Mouse (Mus musculus) myocyte (in vitro differentiated cells): ENCODE data around the gene Susd1.

Experiments used
- CEBPB ChIP-seq: IDR thresholded peaks from 2 replicates; pipeline ENCODE4 v1.6.1; 2011; ENCODE audit warnings: mild to moderate bottlenecking, moderate library complexity; ENCODE audit not compliant: poor library complexity, insufficient read depth, severe bottlenecking
- E2F4 ChIP-seq: IDR thresholded peaks from one replicate; pipeline ENCODE4 v1.6.1; 2011; ENCODE audit warnings: mild to moderate bottlenecking, control low read depth, moderate library complexity; ENCODE audit not compliant: insufficient read depth
- MAX ChIP-seq: IDR thresholded peaks from one replicate; pipeline ENCODE4 v1.6.1; 2011; ENCODE audit warnings: low read depth, mild to moderate bottlenecking, control low read depth
- MYOG ChIP-seq, 3 experiments: IDR thresholded peaks; one replicate each; pipeline ENCODE4 v1.6.1; 2011; ENCODE audit warnings: control low read depth in 2 of 3, low read depth in 2 of 3, mild to moderate bottlenecking in 2 of 3; ENCODE audit not compliant: insufficient read length in 2 of 3, control insufficient read depth in 1 of 3, insufficient read depth in 1 of 3
- POLR2A ChIP-seq: IDR thresholded peaks from one replicate; pipeline ENCODE4 v1.6.1; 2011; ENCODE audit warnings: low read depth, mild to moderate bottlenecking, control low read depth, moderate library complexity; ENCODE audit not compliant: insufficient read length
- POLR2AphosphoS2 ChIP-seq: IDR thresholded peaks from one replicate; pipeline ENCODE4 v1.6.1; 2011; ENCODE audit warnings: low read depth, control low read depth; ENCODE audit not compliant: insufficient read length
- SRF ChIP-seq: IDR thresholded peaks from one replicate; pipeline ENCODE4 v1.6.1; 2011; ENCODE audit warnings: low read depth; ENCODE audit not compliant: control insufficient read depth, insufficient read length
- TCF12 ChIP-seq: IDR thresholded peaks from one replicate; pipeline ENCODE4 v1.6.1; 2011; ENCODE audit warnings: mild to moderate bottlenecking, control low read depth; ENCODE audit not compliant: poor library complexity, insufficient read depth, severe bottlenecking
- USF1 ChIP-seq: IDR thresholded peaks from one replicate; pipeline ENCODE4 v1.6.1; 2011; ENCODE audit warnings: low read depth, mild to moderate bottlenecking, control low read depth, moderate library complexity

DNA sequence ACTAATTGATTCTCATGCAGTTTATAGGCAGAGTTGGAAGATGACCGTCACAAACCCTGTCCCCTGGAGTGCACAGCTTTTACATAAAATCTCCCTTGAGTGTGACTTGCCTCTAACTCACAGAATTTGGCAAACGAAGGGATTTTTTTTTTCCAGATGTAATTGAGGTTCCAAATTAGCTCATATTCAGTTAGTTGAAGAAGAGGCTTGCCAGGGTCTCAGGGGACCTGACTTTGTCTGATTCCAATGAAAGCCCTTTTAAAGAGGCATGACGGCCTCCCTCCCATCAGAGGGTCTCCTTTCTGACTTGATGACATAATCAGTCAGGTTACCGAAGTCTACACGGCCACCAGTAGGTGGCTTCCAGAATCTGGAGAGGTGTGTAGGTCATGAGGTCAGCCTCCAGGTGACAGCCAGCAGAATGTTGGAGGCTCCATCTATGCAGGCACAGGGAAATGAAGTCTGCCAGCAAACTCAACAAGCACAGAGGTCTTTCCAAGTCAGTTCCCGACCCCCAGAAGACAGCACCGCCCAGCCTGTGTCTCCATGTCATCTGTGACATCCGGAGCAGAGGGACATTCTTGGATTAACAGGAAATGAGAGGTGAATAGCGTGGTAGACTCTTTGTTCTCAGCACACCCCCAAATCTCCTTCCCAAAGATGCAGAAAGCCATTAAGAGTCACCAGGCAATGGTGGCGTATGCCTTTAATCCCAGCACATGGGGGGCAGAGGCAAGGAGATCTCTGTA is 130.4 kb downstream of the Susd1 start:
- TF ChIP-seq POLR2A = no peak
- no peak for TF ChIP-seq POLR2AphosphoS2
- no peak for TF ChIP-seq CEBPB
- TF ChIP-seq MAX = no peak
- TF ChIP-seq SRF = no peak
- no peak for TF ChIP-seq E2F4
- no peak for TF ChIP-seq TCF12
- TF ChIP-seq USF1 = no peak
- TF ChIP-seq MYOG (IDR thresholded peaks at IDR 0.05; ENCODE audit: control insufficient read depth in 1 of 3, insufficient read depth in 1 of 3, insufficient read length in 2 of 3, low read depth in 2 of 3) = no peak
